Comparison of ENCODE assay signal across 7 mouse cellular contexts in genomic region chr12:80113586-80114021, GRCm38 (mm10). TPM values are rescaled to one million over a fixed set of nuclear protein-coding genes. Genes with fewer than 3 reads are reported as not detected.
DNase-seq lines count a peak whose midpoint lies in the region; ATAC-seq and TF ChIP-seq lines count a peak whose summit lies in the region.

No protein-coding gene starts in this region.

- DNase-seq in adrenal gland, postnatal 25 days: peak; percentile 45
- peak; percentile 36 for DNase-seq in heart, postnatal 25 days (ENCODE audit: low spot score)
- DNase-seq in limb, embryonic 10.5 days (ENCODE audit: low spot score): peak; percentile 74
- peak; percentile 76 for DNase-seq in midbrain, embryonic 10.5 days (ENCODE audit: low spot score)
- peak; percentile 68 for DNase-seq in stomach, postnatal 0 days (ENCODE audit: low spot score)
- no peak for DNase-seq in T-cell, adult 2 months (ENCODE audit: low spot score)

- peak overlapping the region; percentile 72 for H3K4me3 ChIP-seq in forebrain, embryonic 12.5 days (replicated peaks)
- peak overlapping the region; percentile 84 for H3K4me3 ChIP-seq in limb, embryonic 10.5 days
- peak overlapping the region; percentile 85 for H3K4me3 ChIP-seq in midbrain, embryonic 10.5 days
- H3K4me3 ChIP-seq in stomach, postnatal 0 days (ENCODE audit: low read depth, low read length): peak overlapping the region; percentile 83

- H3K27ac ChIP-seq in forebrain, embryonic 12.5 days: peak overlapping the region; percentile 97
- peak overlapping the region; percentile 99 for H3K27ac ChIP-seq in limb, embryonic 10.5 days
- H3K27ac ChIP-seq in midbrain, embryonic 10.5 days (replicated peaks): peak overlapping the region; percentile 99
- peak overlapping the region; percentile 95 for H3K27ac ChIP-seq in stomach, postnatal 0 days (replicated peaks)

- intact Hi-C loops in heart, postnatal 25 days (cut with DNase I): loop anchor here (5.0 kb wide), 6 partner anchors 146 to 436 kb away; no protein-coding TSS in a partner anchor

- under 1% methylated on average over 22 of the region's 22 CpGs for WGBS in forebrain, embryonic 12.5 days
- under 1% methylated on average over 22 of the region's 22 CpGs for WGBS in limb, embryonic 10.5 days
- 0% methylated on average over 22 of the region's 22 CpGs for WGBS in midbrain, embryonic 10.5 days
- WGBS in stomach, postnatal 0 days: under 1% methylated on average over 22 of the region's 22 CpGs

- no peak for TF ChIP-seq CTCF in stomach, postnatal 0 days (IDR thresholded peaks at IDR 0.05; ENCODE audit: low read depth)

- H3K4me2 ChIP-seq in forebrain, embryonic 12.5 days: peak overlapping the region; percentile 94
- peak overlapping the region; percentile 87 for H3K4me2 ChIP-seq in stomach, postnatal 0 days (replicated peaks; ENCODE audit: low read depth)

- H3K4me1 ChIP-seq in forebrain, embryonic 12.5 days: peaks cover 52% of the 10 kb centered on the region
- H3K4me1 ChIP-seq in limb, embryonic 10.5 days: peaks cover 49% of the 10 kb centered on the region
- peaks cover 62% of the 10 kb centered on the region for H3K4me1 ChIP-seq in midbrain, embryonic 10.5 days
- H3K4me1 ChIP-seq in stomach, postnatal 0 days (replicated peaks; ENCODE audit: control insufficient read depth, insufficient read depth): 0 out of 2 replicates have a peak, but pooled peaks cover 6% of the 10 kb centered on the region

- H3K27me3 ChIP-seq in forebrain, embryonic 12.5 days: 0 out of 2 replicates have a peak, but pooled peaks cover 3% of the 10 kb centered on the region
- no peaks in the 10 kb centered on the region for H3K27me3 ChIP-seq in limb, embryonic 10.5 days (ENCODE audit: low read depth, poor library complexity, severe bottlenecking)
- H3K27me3 ChIP-seq in midbrain, embryonic 10.5 days (ENCODE audit: low read depth, poor library complexity, severe bottlenecking): no peaks in the 10 kb centered on the region
- no peaks in the 10 kb centered on the region for H3K27me3 ChIP-seq in stomach, postnatal 0 days (ENCODE audit: control insufficient read depth, insufficient read depth, low read length)

- H3K36me3 ChIP-seq in forebrain, embryonic 12.5 days (replicated peaks): peaks cover 11% of the 10 kb centered on the region
- H3K36me3 ChIP-seq in limb, embryonic 10.5 days: peaks cover 20% of the 10 kb centered on the region
- peaks cover 32% of the 10 kb centered on the region for H3K36me3 ChIP-seq in midbrain, embryonic 10.5 days
- peaks cover 9% of the 10 kb centered on the region for H3K36me3 ChIP-seq in stomach, postnatal 0 days (ENCODE audit: control insufficient read depth, insufficient read depth, low read length)

- 0 out of 2 replicates have a peak, but pooled peaks have one; percentile 15 for ATAC-seq in forebrain, embryonic 12.5 days (ENCODE audit: low FRiP score)
- ATAC-seq in stomach, postnatal 0 days (ENCODE audit: low FRiP score, low TSS enrichment): no peak

- TF ChIP-seq EP300 in stomach, postnatal 0 days (optimal IDR thresholded peaks at IDR 0.05): no peak

- H3K9ac ChIP-seq in forebrain, embryonic 12.5 days: peak overlapping the region; percentile 79
- H3K9ac ChIP-seq in stomach, postnatal 0 days (ENCODE audit: low read length): peak overlapping the region; percentile 94

- no peaks in the 10 kb centered on the region for H3K9me3 ChIP-seq in forebrain, embryonic 12.5 days
- H3K9me3 ChIP-seq in limb, embryonic 10.5 days (replicated peaks): no peaks in the 10 kb centered on the region
- H3K9me3 ChIP-seq in midbrain, embryonic 10.5 days (replicated peaks): no peaks in the 10 kb centered on the region
- no peaks in the 10 kb centered on the region for H3K9me3 ChIP-seq in stomach, postnatal 0 days (ENCODE audit: control insufficient read depth, low read length)

RNA-seq across cellular contexts. Expression of gene Zfp36l1, which starts 0.8 kb away (rescaled TPM):
- total RNA-seq in adrenal gland, postnatal 25 days (2021): 225 TPM in 2 replicates
- polyA plus RNA-seq in forebrain, embryonic 12.5 days (2016; fragmentation: Nextera tagmentation; extraction: Ambion mirVana): 91.5 and 96.5 TPM in 2 replicates
- total RNA-seq in heart, postnatal 25 days (2021): 100 to 1,000 TPM in 1 of 2 experiments, 10 to 100 TPM in 1; 96.9 to 110 TPM
- polyA plus RNA-seq in limb, embryonic 10.5 days (2016; fragmentation: Nextera tagmentation; extraction: Ambion mirVana): 88.4 and 96.4 TPM in 2 replicates
- polyA plus RNA-seq in midbrain, embryonic 10.5 days (2016; fragmentation: Nextera tagmentation; extraction: Ambion mirVana): 127 and 141 TPM in 2 replicates
- polyA plus RNA-seq in stomach, postnatal 0 days (2015; fragmentation: Nextera tagmentation; extraction: Ambion mirVana): 90.8 and 98.5 TPM in 2 replicates
